Comparison of ENCODE assay signal across 10 mouse cellular contexts in genomic region chr5:62480967-62481366, GRCm38 (mm10).
DNase-seq lines count a peak whose midpoint lies in the region; ATAC-seq and TF ChIP-seq lines count a peak whose summit lies in the region.
"Had no signal": no experiment of that assay in that cellular context is flagged by ENCODE, and none has a peak within 500 bp of the region (broad histone marks: within the 10 kb centered on the region; RNA-seq: fewer than 3 reads in every experiment).

No protein-coding gene starts in this region.

- no peak overlapping the region for H3K27ac ChIP-seq in heart, postnatal 0 days (ENCODE audit: low read depth)
- no peak overlapping the region for H3K27ac ChIP-seq in midbrain, embryonic 11.5 days (ENCODE audit: low read depth, low read length)
- H3K27ac ChIP-seq in midbrain, embryonic 10.5 days (replicated peaks): no peak overlapping the region
- no peak overlapping the region for H3K27ac ChIP-seq in forebrain, embryonic 14.5 days (ENCODE audit: low read depth, low read length)
- H3K27ac ChIP-seq in stomach, postnatal 0 days (replicated peaks): no peak overlapping the region

- H3K9ac ChIP-seq in heart, postnatal 0 days (replicated peaks; ENCODE audit: low read depth, low read length): no peak overlapping the region
- no peak overlapping the region for H3K9ac ChIP-seq in midbrain, embryonic 11.5 days (ENCODE audit: low read length)
- no peak overlapping the region for H3K9ac ChIP-seq in forebrain, embryonic 14.5 days (ENCODE audit: low read length)
- no peak overlapping the region for H3K9ac ChIP-seq in stomach, postnatal 0 days (ENCODE audit: low read length)

- H3K36me3 ChIP-seq in heart, postnatal 0 days (replicated peaks; ENCODE audit: control insufficient read depth, insufficient read depth, low read length): no peaks in the 10 kb centered on the region
- no peaks in the 10 kb centered on the region for H3K36me3 ChIP-seq in midbrain, embryonic 11.5 days (ENCODE audit: control insufficient read depth, insufficient read depth, low read length)
- H3K36me3 ChIP-seq in midbrain, embryonic 10.5 days: no peaks in the 10 kb centered on the region
- H3K36me3 ChIP-seq in forebrain, embryonic 14.5 days (ENCODE audit: control insufficient read depth, insufficient read depth, low read length): no peaks in the 10 kb centered on the region
- no peaks in the 10 kb centered on the region for H3K36me3 ChIP-seq in stomach, postnatal 0 days (ENCODE audit: control insufficient read depth, insufficient read depth, low read length)
- H3K36me3 ChIP-seq: G1E had no signal

- no peak for TF ChIP-seq EP300 in heart, postnatal 0 days (IDR thresholded peaks at IDR 0.05; ENCODE audit: low read depth)
- no peak for TF ChIP-seq EP300 in stomach, postnatal 0 days (optimal IDR thresholded peaks at IDR 0.05)

- DNase-seq in heart, postnatal 0 days (ENCODE audit: low spot score): no peak
- DNase-seq in heart, adult 11 months: no peak
- DNase-seq in midbrain, embryonic 11.5 days (ENCODE audit: low spot score, missing footprints): peak; percentile 85
- DNase-seq in midbrain, embryonic 10.5 days (ENCODE audit: low spot score): no peak
- DNase-seq in forebrain, embryonic 14.5 days (ENCODE audit: low spot score): peak; percentile 85
- DNase-seq in stomach, postnatal 0 days (ENCODE audit: low spot score): no peak
- DNase-seq in gastrocnemius, adult 8-10 months (ENCODE audit: low spot score in 2 of 2): no peak
- DNase-seq in thymus, postnatal 36 days: no peak
- DNase-seq: heart, postnatal 36 days had no signal

- TF ChIP-seq CTCF in heart, postnatal 0 days (IDR thresholded peaks at IDR 0.05; ENCODE audit: low read depth): peak; percentile 27; the same call in 1 of the 2 replicates
- peak; percentile 71 for TF ChIP-seq CTCF in stomach, postnatal 0 days (IDR thresholded peaks at IDR 0.05; ENCODE audit: low read depth)

- no peaks in the 10 kb centered on the region for H3K9me3 ChIP-seq in heart, postnatal 0 days (replicated peaks; ENCODE audit: control insufficient read depth, low read length)
- H3K9me3 ChIP-seq in midbrain, embryonic 11.5 days (ENCODE audit: control insufficient read depth, low read length): no peaks in the 10 kb centered on the region
- H3K9me3 ChIP-seq in midbrain, embryonic 10.5 days (replicated peaks): no peaks in the 10 kb centered on the region
- no peaks in the 10 kb centered on the region for H3K9me3 ChIP-seq in forebrain, embryonic 14.5 days (replicated peaks; ENCODE audit: control insufficient read depth, low read length)
- no peaks in the 10 kb centered on the region for H3K9me3 ChIP-seq in stomach, postnatal 0 days (ENCODE audit: control insufficient read depth, low read length)
- H3K9me3 ChIP-seq: G1E had no signal

- WGBS in heart, postnatal 0 days: 20% methylated on average over 1 of the region's 1 CpGs
- WGBS in midbrain, embryonic 11.5 days: 9% methylated on average over 1 of the region's 1 CpGs
- WGBS in midbrain, embryonic 10.5 days: 33% methylated on average over 1 of the region's 1 CpGs
- 22% methylated on average over 1 of the region's 1 CpGs for WGBS in forebrain, embryonic 14.5 days
- 20% methylated on average over 1 of the region's 1 CpGs for WGBS in stomach, postnatal 0 days

- H3K4me1 ChIP-seq in heart, postnatal 0 days (ENCODE audit: control insufficient read depth, insufficient read depth): no peaks in the 10 kb centered on the region
- no peaks in the 10 kb centered on the region for H3K4me1 ChIP-seq in midbrain, embryonic 11.5 days (ENCODE audit: control insufficient read depth, insufficient read depth, low read length)
- H3K4me1 ChIP-seq in midbrain, embryonic 10.5 days: no peaks in the 10 kb centered on the region
- H3K4me1 ChIP-seq in forebrain, embryonic 14.5 days (ENCODE audit: control insufficient read depth, insufficient read depth, low read length): no peaks in the 10 kb centered on the region
- no peaks in the 10 kb centered on the region for H3K4me1 ChIP-seq in stomach, postnatal 0 days (replicated peaks; ENCODE audit: control insufficient read depth, insufficient read depth)

- H3K4me3 ChIP-seq in heart, postnatal 0 days (ENCODE audit: low read depth, low read length): no peak overlapping the region
- no peak overlapping the region for H3K4me3 ChIP-seq in midbrain, embryonic 11.5 days (ENCODE audit: low read depth, low read length)
- H3K4me3 ChIP-seq in midbrain, embryonic 10.5 days: no peak overlapping the region
- no peak overlapping the region for H3K4me3 ChIP-seq in forebrain, embryonic 14.5 days (ENCODE audit: low read depth, low read length)
- H3K4me3 ChIP-seq in stomach, postnatal 0 days (ENCODE audit: low read depth, low read length): no peak overlapping the region

- no peaks in the 10 kb centered on the region for H3K27me3 ChIP-seq in heart, postnatal 0 days (ENCODE audit: control insufficient read depth, insufficient read depth, low read length)
- no peaks in the 10 kb centered on the region for H3K27me3 ChIP-seq in midbrain, embryonic 11.5 days (ENCODE audit: control insufficient read depth, insufficient read depth, low read length)
- H3K27me3 ChIP-seq in midbrain, embryonic 10.5 days (ENCODE audit: low read depth, poor library complexity, severe bottlenecking): no peaks in the 10 kb centered on the region
- no peaks in the 10 kb centered on the region for H3K27me3 ChIP-seq in forebrain, embryonic 14.5 days (replicated peaks; ENCODE audit: control insufficient read depth, insufficient read depth, low read length)
- no peaks in the 10 kb centered on the region for H3K27me3 ChIP-seq in stomach, postnatal 0 days (ENCODE audit: control insufficient read depth, insufficient read depth, low read length)

- ATAC-seq in heart, postnatal 0 days (ENCODE audit: insufficient read depth, low read depth): no peak
- no peak for ATAC-seq in midbrain, embryonic 11.5 days (ENCODE audit: low FRiP score)
- peak; percentile 57; the same call in 1 of the 2 replicates for ATAC-seq in forebrain, embryonic 14.5 days
- ATAC-seq in stomach, postnatal 0 days (ENCODE audit: low FRiP score, low TSS enrichment): no peak

- no peak overlapping the region for H3K4me2 ChIP-seq in heart, postnatal 0 days (ENCODE audit: low read depth, low read length)
- H3K4me2 ChIP-seq in midbrain, embryonic 11.5 days: no peak overlapping the region
- no peak overlapping the region for H3K4me2 ChIP-seq in forebrain, embryonic 14.5 days (ENCODE audit: low read length)
- no peak overlapping the region for H3K4me2 ChIP-seq in stomach, postnatal 0 days (replicated peaks; ENCODE audit: low read depth)

Comparison
In these comparisons a context has a peak if more than half of its experiments do, and no peak if none do; other contexts are left out.
1. DNase-seq: peak in midbrain, embryonic 11.5 days (single experiment) and forebrain, embryonic 14.5 days (single experiment); none in heart, postnatal 0 days (single experiment), heart, adult 11 months (single experiment), midbrain, embryonic 10.5 days (single experiment), stomach, postnatal 0 days (single experiment), gastrocnemius, adult 8-10 months (0 of 2) and thymus, postnatal 36 days (0 of 2).